Mouse (Mus musculus): ENCODE results near the gene Commd3. TPM values are rescaled to one million over a fixed set of nuclear protein-coding genes. Genes with fewer than 3 reads are reported as not detected.

The Commd3 gene
- polyA plus RNA-seq, 1 experiment, result 121 TPM

DNA sequence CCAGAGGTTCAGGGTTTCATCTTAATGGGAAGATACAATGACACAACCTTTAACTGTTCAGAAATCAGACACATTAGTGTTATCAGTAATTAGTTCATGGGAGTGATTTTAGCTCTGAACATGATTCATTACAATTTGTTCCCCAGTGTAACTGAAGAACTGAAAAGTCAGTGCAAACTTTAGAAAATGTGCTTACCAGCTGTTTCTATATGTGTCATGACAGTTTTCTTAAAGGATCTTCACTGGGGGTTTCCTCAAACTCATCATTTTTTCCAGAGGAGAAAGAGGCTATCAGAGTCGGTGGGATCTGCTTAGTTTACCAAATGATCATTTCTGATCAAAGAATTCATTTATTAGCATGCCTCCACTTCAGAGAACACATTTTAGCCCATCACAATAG is 20.4 kb downstream of the Commd3 start:
- no peak overlapping the region for H3ac ChIP-seq (ENCODE audit: control insufficient read depth, insufficient read length)
- no peaks in the 10 kb centered on the region for H3K27me3 ChIP-seq (ENCODE audit: control insufficient read depth, insufficient read depth, insufficient read length)
- H3K36me3 ChIP-seq (ENCODE audit: control insufficient read depth, insufficient read depth), result no peaks in the 10 kb centered on the region
- no peak overlapping the region for H3K4me3 ChIP-seq
- TF ChIP-seq POLR2A (IDR thresholded peaks at IDR 0.05; ENCODE audit: insufficient read length, low read depth) (no peak), E2F4 (IDR thresholded peaks at IDR 0.05; ENCODE audit: insufficient read depth) (no peak), MYOG (IDR thresholded peaks at IDR 0.05; ENCODE audit: control insufficient read depth in 1 of 3, insufficient read depth in 1 of 3, insufficient read length in 2 of 3, low read depth in 2 of 3) (no peak), MYOD1 (IDR thresholded peaks at IDR 0.05; ENCODE audit: control insufficient read depth in 1 of 3, insufficient read length in 2 of 3, low read depth in 2 of 3) (no peak), SRF (IDR thresholded peaks at IDR 0.05; ENCODE audit: control insufficient read depth, insufficient read length, low read depth) (no peak), POLR2AphosphoS2 (IDR thresholded peaks at IDR 0.05; ENCODE audit: insufficient read length, low read depth) (no peak), MAX (IDR thresholded peaks at IDR 0.05; ENCODE audit: low read depth) (no peak), USF1 (IDR thresholded peaks at IDR 0.05; ENCODE audit: low read depth) (no peak), TCF12 (IDR thresholded peaks at IDR 0.05; ENCODE audit: insufficient read depth, poor library complexity, severe bottlenecking) (no peak), TCF3 (IDR thresholded peaks at IDR 0.05; ENCODE audit: insufficient read length, low read depth) (no peak)
- no peak overlapping the region for H3K4me2 ChIP-seq (ENCODE audit: low read depth)
- H3K79me2 ChIP-seq (ENCODE audit: control insufficient read depth, insufficient read depth), result no peaks in the 10 kb centered on the region

GRCm38 (mm10) chr2:18693491-18693870 is 21.3 kb downstream of the Commd3 start:
- Histone ChIP-seq H3K4me3 (peak overlapping the region; percentile 40), H3K36me3 (ENCODE audit: control insufficient read depth, insufficient read depth) (no peaks in the 10 kb centered on the region), H3ac (ENCODE audit: control insufficient read depth, insufficient read length) (peak overlapping the region; percentile 46), H3K27me3 (ENCODE audit: control insufficient read depth, insufficient read depth, insufficient read length) (no peaks in the 10 kb centered on the region), H3K4me2 (ENCODE audit: low read depth) (peak overlapping the region; percentile 89), H3K79me2 (ENCODE audit: control insufficient read depth, insufficient read depth) (no peaks in the 10 kb centered on the region)
- TF ChIP-seq USF1 (IDR thresholded peaks at IDR 0.05; ENCODE audit: low read depth) (no peak), TCF3 (IDR thresholded peaks at IDR 0.05; ENCODE audit: insufficient read length, low read depth) (no peak), REST (IDR thresholded peaks at IDR 0.05; ENCODE audit: insufficient read depth, insufficient read length) (no peak), SRF (IDR thresholded peaks at IDR 0.05; ENCODE audit: control insufficient read depth, insufficient read length, low read depth) (no peak), MYOG (IDR thresholded peaks at IDR 0.05; ENCODE audit: control insufficient read depth in 1 of 3, insufficient read depth in 1 of 3, insufficient read length in 2 of 3, low read depth in 2 of 3) (no peak), POLR2A (IDR thresholded peaks at IDR 0.05; ENCODE audit: insufficient read length, low read depth) (no peak), MAX (IDR thresholded peaks at IDR 0.05; ENCODE audit: low read depth) (no peak), E2F4 (IDR thresholded peaks at IDR 0.05; ENCODE audit: insufficient read depth) (no peak), POLR2AphosphoS2 (IDR thresholded peaks at IDR 0.05; ENCODE audit: insufficient read length, low read depth) (no peak), MYOD1 (IDR thresholded peaks at IDR 0.05; ENCODE audit: control insufficient read depth in 1 of 3, insufficient read length in 2 of 3, low read depth in 2 of 3) (no peak), TCF12 (IDR thresholded peaks at IDR 0.05; ENCODE audit: insufficient read depth, poor library complexity, severe bottlenecking) (no peak), CEBPB (IDR thresholded peaks at IDR 0.05; ENCODE audit: insufficient read depth, poor library complexity, severe bottlenecking) (no peak)

DNA sequence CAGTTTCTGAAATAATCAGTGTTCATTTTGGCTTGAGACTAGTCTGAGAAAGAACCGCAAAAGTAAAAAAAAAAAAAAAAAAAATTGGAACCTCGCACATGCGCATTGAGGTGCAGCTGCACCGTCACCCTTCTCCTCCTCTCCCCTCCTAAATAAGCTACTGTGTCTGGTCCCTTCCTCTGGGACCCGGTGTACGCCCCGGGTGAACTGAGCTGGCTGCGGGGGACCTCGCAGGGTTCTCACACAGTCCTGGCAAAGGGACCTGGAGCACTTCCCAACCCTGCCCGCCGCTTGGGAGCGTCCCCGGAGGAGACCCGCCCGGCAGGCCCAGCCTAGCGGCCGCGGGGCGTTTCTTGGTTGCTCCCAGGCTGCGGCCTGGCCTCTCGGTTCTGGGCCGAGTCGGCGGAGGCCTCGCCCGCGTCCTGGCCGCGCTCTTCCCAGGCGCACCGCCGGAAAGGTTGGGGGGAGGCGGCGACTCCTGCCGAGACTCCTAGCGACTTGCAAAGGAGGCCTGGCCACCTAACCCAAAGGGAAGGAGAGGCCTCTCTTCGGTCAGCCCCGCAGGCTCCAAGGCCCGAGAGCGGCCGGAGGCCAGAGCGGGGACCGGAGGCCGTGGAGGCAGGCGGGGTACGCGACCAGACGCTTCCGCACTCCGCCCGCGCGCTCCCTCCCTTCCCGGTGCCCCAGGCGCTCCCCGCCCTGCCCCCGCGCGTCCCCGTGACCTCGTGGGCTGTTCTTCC is 21.9 kb downstream of the Commd3 start, which contains the start of gene Spag6:
Gene Spag6 (plus strand): TSS at position 162 of the 740 bp plus-strand sequence.
- TF ChIP-seq SRF (IDR thresholded peaks at IDR 0.05; ENCODE audit: control insufficient read depth, insufficient read length, low read depth) (no peak), MYOG (IDR thresholded peaks at IDR 0.05; ENCODE audit: control insufficient read depth in 1 of 3, insufficient read depth in 1 of 3, insufficient read length in 2 of 3, low read depth in 2 of 3) (no peak), USF1 (IDR thresholded peaks at IDR 0.05; ENCODE audit: low read depth) (no peak), TCF12 (IDR thresholded peaks at IDR 0.05; ENCODE audit: insufficient read depth, poor library complexity, severe bottlenecking) (no peak), MAX (IDR thresholded peaks at IDR 0.05; ENCODE audit: low read depth) (no peak), POLR2AphosphoS2 (IDR thresholded peaks at IDR 0.05; ENCODE audit: insufficient read length, low read depth) (peak; percentile 69), POLR2A (IDR thresholded peaks at IDR 0.05; ENCODE audit: insufficient read length, low read depth) (peak; percentile 81), MYOD1 (IDR thresholded peaks at IDR 0.05; ENCODE audit: control insufficient read depth in 1 of 3, insufficient read length in 2 of 3, low read depth in 2 of 3) (peak in 1 of 3 experiments; percentile 17), CEBPB (IDR thresholded peaks at IDR 0.05; ENCODE audit: insufficient read depth, poor library complexity, severe bottlenecking) (no peak), REST (IDR thresholded peaks at IDR 0.05; ENCODE audit: insufficient read depth, insufficient read length) (no peak), E2F4 (IDR thresholded peaks at IDR 0.05; ENCODE audit: insufficient read depth) (no peak), TCF3 (IDR thresholded peaks at IDR 0.05; ENCODE audit: insufficient read length, low read depth) (no peak)
- no peaks in the 10 kb centered on the region for H3K27me3 ChIP-seq (ENCODE audit: control insufficient read depth, insufficient read depth, insufficient read length)
- H3K36me3 ChIP-seq (ENCODE audit: control insufficient read depth, insufficient read depth), result no peaks in the 10 kb centered on the region
- H3K79me2 ChIP-seq (ENCODE audit: control insufficient read depth, insufficient read depth), result no peaks in the 10 kb centered on the region
- H3ac ChIP-seq (ENCODE audit: control insufficient read depth, insufficient read length), result peak within 1 kb of the TSS; percentile 46
- H3K4me3 ChIP-seq, result peak within 1 kb of the TSS; percentile 40
- peak within 1 kb of the TSS; percentile 89 for H3K4me2 ChIP-seq (ENCODE audit: low read depth)

GRCm38 (mm10) chr2:18694611-18694950 is 22.4 kb downstream of the Commd3 start:
- Histone ChIP-seq H3K36me3 (ENCODE audit: control insufficient read depth, insufficient read depth) (no peaks in the 10 kb centered on the region), H3K79me2 (ENCODE audit: control insufficient read depth, insufficient read depth) (no peaks in the 10 kb centered on the region), H3K27me3 (ENCODE audit: control insufficient read depth, insufficient read depth, insufficient read length) (no peaks in the 10 kb centered on the region), H3K4me3 (peak overlapping the region; percentile 40), H3ac (ENCODE audit: control insufficient read depth, insufficient read length) (peak overlapping the region; percentile 46), H3K4me2 (ENCODE audit: low read depth) (peak overlapping the region; percentile 89)
- TF ChIP-seq E2F4 (IDR thresholded peaks at IDR 0.05; ENCODE audit: insufficient read depth), result no peak

DNA sequence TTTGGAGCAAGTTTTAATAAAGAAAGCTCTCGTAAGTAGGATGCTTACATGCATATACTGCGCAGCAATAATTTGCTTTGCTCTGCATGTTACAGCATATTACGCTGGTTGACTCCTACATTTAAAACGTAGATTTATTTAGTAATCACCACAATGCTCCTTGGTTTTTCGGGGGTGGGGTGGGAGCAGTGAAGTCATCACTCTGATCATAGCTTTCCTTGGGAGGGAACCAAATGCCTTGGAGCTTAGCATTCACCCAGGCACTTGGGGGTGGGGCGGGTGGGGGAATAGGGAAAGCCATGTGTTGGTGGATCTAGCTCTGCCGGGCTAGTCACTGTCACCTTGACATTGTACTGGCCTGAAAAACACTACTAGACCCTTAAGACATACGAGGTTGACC is 23.0 kb downstream of the Commd3 start:
- H3K4me3 ChIP-seq, result peak overlapping the region; percentile 40
- H3K36me3 ChIP-seq (ENCODE audit: control insufficient read depth, insufficient read depth), result no peaks in the 10 kb centered on the region
- no peak for TF ChIP-seq SRF (IDR thresholded peaks at IDR 0.05; ENCODE audit: control insufficient read depth, insufficient read length, low read depth)
- no peak for TF ChIP-seq TCF12 (IDR thresholded peaks at IDR 0.05; ENCODE audit: insufficient read depth, poor library complexity, severe bottlenecking)
- no peak for TF ChIP-seq POLR2AphosphoS2 (IDR thresholded peaks at IDR 0.05; ENCODE audit: insufficient read length, low read depth)
- no peak for TF ChIP-seq REST (IDR thresholded peaks at IDR 0.05; ENCODE audit: insufficient read depth, insufficient read length)
- TF ChIP-seq TCF3 (IDR thresholded peaks at IDR 0.05; ENCODE audit: insufficient read length, low read depth), result no peak
- TF ChIP-seq CEBPB (IDR thresholded peaks at IDR 0.05; ENCODE audit: insufficient read depth, poor library complexity, severe bottlenecking), result no peak
- TF ChIP-seq POLR2A (IDR thresholded peaks at IDR 0.05; ENCODE audit: insufficient read length, low read depth), result no peak
- TF ChIP-seq E2F4 (IDR thresholded peaks at IDR 0.05; ENCODE audit: insufficient read depth), result no peak
- TF ChIP-seq MYOD1 (IDR thresholded peaks at IDR 0.05; ENCODE audit: control insufficient read depth in 1 of 3, insufficient read length in 2 of 3, low read depth in 2 of 3), result no peak
- TF ChIP-seq USF1 (IDR thresholded peaks at IDR 0.05; ENCODE audit: low read depth), result no peak
- TF ChIP-seq MAX (IDR thresholded peaks at IDR 0.05; ENCODE audit: low read depth), result no peak
- no peak for TF ChIP-seq MYOG (IDR thresholded peaks at IDR 0.05; ENCODE audit: control insufficient read depth in 1 of 3, insufficient read depth in 1 of 3, insufficient read length in 2 of 3, low read depth in 2 of 3)
- H3K27me3 ChIP-seq (ENCODE audit: control insufficient read depth, insufficient read depth, insufficient read length), result no peaks in the 10 kb centered on the region
- H3K79me2 ChIP-seq (ENCODE audit: control insufficient read depth, insufficient read depth), result no peaks in the 10 kb centered on the region
- peak overlapping the region; percentile 89 for H3K4me2 ChIP-seq (ENCODE audit: low read depth)
- H3ac ChIP-seq (ENCODE audit: control insufficient read depth, insufficient read length), result no peak overlapping the region

Data from myocyte (in vitro differentiated cells).